Mouse (Mus musculus) olfactory bulb, adult 2 months (tissue): Measurements from ENCODE around the gene Atf2.

ENCODE experiments used
- CTCF ChIP-seq: fragments of 200-500 bp; IDR thresholded peaks from 2 replicates; pipeline ENCODE4 v1.5.1; 2012; ENCODE audit warnings: low read depth, mild to moderate bottlenecking, low read length, moderate library complexity; ENCODE audit not compliant: insufficient read depth
- POLR2A ChIP-seq: fragments of 200-500 bp; IDR thresholded peaks from 2 replicates; pipeline ENCODE4 v1.6.1; 2012; ENCODE audit warnings: mild to moderate bottlenecking, low read depth, low read length, moderate library complexity; ENCODE audit not compliant: insufficient read depth

DNA sequence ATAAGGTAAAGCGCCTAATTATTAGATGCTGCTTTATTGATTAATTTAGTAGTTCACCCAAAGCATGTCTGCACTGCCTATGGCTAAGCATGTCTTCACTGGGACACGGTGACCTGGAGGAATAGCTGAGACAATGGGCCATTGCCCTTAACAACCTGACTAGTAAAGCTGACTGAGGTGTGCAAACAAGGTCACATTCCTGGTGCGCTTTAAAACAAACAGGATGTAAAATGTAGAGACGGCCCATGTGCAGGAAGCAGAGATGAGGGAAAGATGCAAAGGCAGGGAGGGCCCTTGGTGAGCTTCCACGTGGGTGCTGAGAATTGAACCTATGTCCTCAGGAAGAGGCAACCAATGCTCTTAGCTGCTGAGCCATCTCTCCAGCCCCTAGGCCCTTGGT lies 93.7 kb downstream of the Atf2 start:
- TF ChIP-seq POLR2A (no peak), CTCF (no peak)
